Mouse (Mus musculus) embryonic facial prominence, embryonic 14.5 days (tissue): ENCODE measurements at regions not wholly inside any gene's neighbourhood (a gene's known extent, or its start where the extent isn't known, plus 50 kb on each side); places are given as distances from the start of the nearest gene placed in this dataset.

Experiments
- ATAC-seq: fragments of 200-750 bp; cut with Nextera tagmentation; 2 replicates; pipeline ENCODE4 v1.8.0; 2017; ENCODE audit warnings: low read depth, moderate number of reproducible peaks, moderate TSS enrichment
- DNase-seq: peaks from one replicate; pipeline ENCODE4 v3.0.0-alpha.2; 2015; ENCODE audit warnings: low spot score
- H3K27ac ChIP-seq: fragments of 300-500 bp; sonication (generic); replicated peaks from 2 replicates; pipeline ENCODE4 v1.5.1; 2014; ENCODE audit warnings: low read depth, mild to moderate bottlenecking, low read length, moderate library complexity
- H3K27me3 ChIP-seq: fragments of 300-500 bp; sonication (generic); replicated peaks from 2 replicates; pipeline ENCODE4 v1.6.1; 2014; ENCODE audit warnings: low read length; ENCODE audit not compliant: control insufficient read depth, insufficient read depth
- H3K36me3 ChIP-seq: fragments of 300-500 bp; sonication (generic); 2 replicates; pipeline ENCODE4 v1.6.1; 2014; ENCODE audit warnings: low read length, mixed read lengths; ENCODE audit not compliant: control insufficient read depth, insufficient read depth
- H3K4me1 ChIP-seq: fragments of 300-500 bp; sonication (generic); 2 replicates; pipeline ENCODE4 v1.6.1; 2014; ENCODE audit warnings: antibody characterized with exemption, low read length; ENCODE audit not compliant: control insufficient read depth, insufficient read depth
- H3K4me2 ChIP-seq: fragments of 300-500 bp; sonication (generic); 2 replicates; pipeline ENCODE4 v1.6.1; 2014; ENCODE audit warnings: low read depth, mild to moderate bottlenecking, low read length, moderate library complexity, mixed read lengths
- H3K4me3 ChIP-seq: fragments of 300-500 bp; sonication (generic); 2 replicates; pipeline ENCODE4 v1.5.1; 2014; ENCODE audit warnings: low read depth, mild to moderate bottlenecking, low read length
- H3K9ac ChIP-seq: fragments of 300-500 bp; sonication (generic); 2 replicates; pipeline ENCODE4 v1.6.1; 2014; ENCODE audit warnings: low read depth, mild to moderate bottlenecking, low read length, moderate library complexity, mixed read lengths
- H3K9me3 ChIP-seq: fragments of 300-500 bp; sonication (generic); 2 replicates; pipeline ENCODE4 v1.6.1; 2016; ENCODE audit warnings: low read length; ENCODE audit not compliant: control insufficient read depth
- WGBS: fragments of 180-500 bp; shearing (Covaris S2); extraction: QIAGEN DNeasy Blood & Tissue Kit; methylation state at CpG from one replicate; pipeline ENCODE4 v1.1.7; 2014; 5-methylcytosine and 5-hydroxymethylcytosine counted together

DNA sequence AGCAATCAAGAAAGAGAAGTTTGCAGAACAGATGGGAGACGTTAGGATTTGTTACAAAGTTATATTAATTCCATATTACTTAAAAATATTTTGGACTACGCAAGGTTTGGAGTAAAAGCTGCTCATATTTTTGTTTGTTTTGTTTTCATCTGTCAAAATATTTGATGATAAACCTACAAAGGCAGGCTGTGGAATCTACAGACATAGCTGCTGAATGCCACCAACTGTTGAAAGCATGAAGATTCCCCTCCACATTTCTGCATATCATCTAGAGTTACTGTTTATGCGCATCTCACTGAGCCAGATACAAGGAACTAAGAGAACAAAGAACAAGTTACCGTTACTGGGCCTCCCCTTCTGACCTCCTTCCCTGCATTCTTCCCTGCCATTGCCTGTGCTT lies 127.1 kb upstream of the Gorab start:
- Histone ChIP-seq H3K9me3 (no peaks in the 10 kb centered on the region), H3K27me3 (no peaks in the 10 kb centered on the region), H3K4me1 (no peaks in the 10 kb centered on the region), H3K4me3 (no peak overlapping the region), H3K9ac (no peak overlapping the region), H3K36me3 (no peaks in the 10 kb centered on the region), H3K27ac (no peak overlapping the region), H3K4me2 (no peak overlapping the region)
- DNase-seq (no peak), ATAC-seq (no peak)
- 44% methylated on average over 4 of the region's 4 CpGs for WGBS

DNA sequence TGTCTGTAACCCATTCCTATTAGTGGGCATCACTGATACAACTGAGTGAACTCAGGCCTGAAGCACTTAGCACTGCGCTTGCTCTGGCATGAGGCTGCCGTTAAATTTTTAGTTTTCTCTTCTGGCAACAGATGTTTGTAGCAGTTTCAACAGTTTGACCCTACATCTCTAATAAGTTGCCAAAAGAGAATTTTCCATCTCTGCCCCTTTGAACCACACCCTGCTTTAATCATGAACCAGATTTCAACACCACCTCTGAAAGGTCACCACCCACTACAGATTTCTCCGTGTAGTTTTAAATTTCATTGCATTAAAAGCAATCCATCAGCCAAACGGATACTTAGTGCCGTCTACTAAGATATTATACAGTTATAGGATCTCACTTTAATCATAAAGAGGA lies 114.5 kb upstream of the Gorab start:
- no peaks in the 10 kb centered on the region for H3K27me3 ChIP-seq
- DNase-seq (no peak), ATAC-seq (no peak)
- H3K27ac ChIP-seq: no peak overlapping the region
- 55% methylated on average over 5 of the region's 5 CpGs for WGBS
- H3K9me3 ChIP-seq: 0 out of 2 replicates have a peak, but pooled peaks cover 7% of the 10 kb centered on the region
- no peak overlapping the region for H3K4me3 ChIP-seq
- 0 out of 2 replicates have a peak, but pooled peaks cover 4% of the 10 kb centered on the region for H3K4me1 ChIP-seq
- no peaks in the 10 kb centered on the region for H3K36me3 ChIP-seq
- no peak overlapping the region for H3K9ac ChIP-seq
- H3K4me2 ChIP-seq: no peak overlapping the region

DNA sequence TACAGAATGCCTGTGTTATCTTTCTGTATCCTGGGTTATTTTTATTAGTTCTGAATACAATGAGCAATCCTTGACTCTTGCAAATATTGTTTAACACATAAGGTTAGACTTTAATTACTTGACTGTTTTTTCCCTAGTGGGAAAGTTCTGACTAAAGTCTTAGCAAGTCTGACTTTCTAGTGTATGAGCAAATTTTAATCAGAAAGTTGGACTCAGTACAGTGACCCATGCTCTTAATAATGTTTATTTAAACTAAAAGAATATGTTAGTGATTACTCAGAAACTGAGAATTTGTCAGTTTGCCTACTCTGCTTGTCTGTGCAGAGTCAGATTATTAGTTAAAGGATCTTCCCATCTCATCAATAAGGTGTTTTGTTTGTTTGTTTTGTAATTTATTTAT lies 109.4 kb upstream of the Gorab start:
- Histone ChIP-seq H3K4me3 (no peak overlapping the region), H3K9ac (no peak overlapping the region), H3K27ac (no peak overlapping the region), H3K27me3 (no peaks in the 10 kb centered on the region), H3K9me3 (peaks cover 15% of the 10 kb centered on the region; the same call in 1 of the 2 replicates), H3K4me2 (no peak overlapping the region), H3K36me3 (no peaks in the 10 kb centered on the region), H3K4me1 (0 out of 2 replicates have a peak, but pooled peaks cover 4% of the 10 kb centered on the region)
- ATAC-seq (no peak), DNase-seq (peak; percentile 47)

DNA sequence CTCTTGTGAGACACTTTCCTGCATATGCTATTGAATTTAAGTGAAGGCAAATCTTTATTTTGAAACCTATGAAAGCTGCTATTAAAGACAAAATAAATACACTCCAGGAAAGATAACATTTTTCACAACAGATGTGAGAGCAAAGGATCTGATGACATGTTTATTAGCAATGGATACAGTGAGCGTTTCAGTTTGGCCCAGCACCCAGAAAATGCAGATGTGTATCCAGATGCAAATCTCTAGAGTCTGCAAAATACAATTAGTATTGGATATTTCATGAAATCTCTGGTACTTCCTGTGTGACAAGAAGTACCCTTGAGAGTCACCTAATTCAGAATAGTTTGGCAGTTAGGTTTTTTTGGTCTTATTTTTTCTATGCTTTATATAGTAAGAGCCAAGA lies 108.5 kb upstream of the Gorab start:
- Histone ChIP-seq H3K9ac (no peak overlapping the region), H3K9me3 (peaks cover 15% of the 10 kb centered on the region; the same call in 1 of the 2 replicates), H3K27ac (no peak overlapping the region), H3K4me3 (no peak overlapping the region), H3K4me1 (0 out of 2 replicates have a peak, but pooled peaks cover 4% of the 10 kb centered on the region), H3K36me3 (no peaks in the 10 kb centered on the region), H3K4me2 (no peak overlapping the region), H3K27me3 (no peaks in the 10 kb centered on the region)
- 45% methylated on average over 1 of the region's 1 CpGs for WGBS
- ATAC-seq (no peak), DNase-seq (no peak)

DNA sequence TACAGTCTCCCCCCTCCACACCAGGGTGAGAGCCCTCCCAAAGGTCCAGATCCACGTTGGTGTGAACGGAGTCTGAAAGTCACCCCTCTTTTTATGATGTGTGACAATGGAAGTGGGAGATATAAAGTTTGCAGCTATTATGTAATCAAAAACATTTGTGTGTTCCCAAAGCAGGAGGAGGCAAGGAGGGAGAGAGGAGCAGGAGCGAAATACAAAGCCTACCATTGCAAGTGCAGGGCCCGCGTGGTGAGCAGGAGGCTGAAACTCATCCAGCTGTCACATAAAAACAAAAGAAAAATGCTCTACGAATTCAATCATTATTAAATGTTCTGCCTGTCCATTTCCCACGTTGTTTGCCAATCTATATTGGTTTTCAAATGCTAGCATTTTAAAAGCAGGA lies 101.6 kb upstream of the Gorab start:
- H3K27ac ChIP-seq: no peak overlapping the region
- WGBS: 47% methylated on average over 7 of the region's 7 CpGs

DNA sequence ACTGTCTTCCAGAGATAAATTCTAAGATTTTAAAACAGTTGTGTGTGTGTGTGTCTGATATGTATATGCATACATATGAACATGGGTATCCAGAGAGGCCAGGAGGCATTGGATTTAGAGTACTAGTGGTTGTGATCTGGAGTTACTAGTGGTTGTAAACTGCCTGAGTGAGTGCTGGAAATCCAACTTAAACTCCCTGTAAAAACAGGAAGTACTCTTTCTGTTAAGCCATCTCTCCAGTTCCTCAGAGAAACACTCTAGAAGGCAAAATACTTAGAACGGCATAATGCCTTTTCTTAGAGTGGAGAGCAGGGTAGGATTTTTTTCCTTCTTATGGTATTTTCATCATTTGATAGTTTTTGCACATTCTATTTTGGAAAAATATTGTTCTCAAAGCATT lies 99.1 kb upstream of the Gorab start:
- Histone ChIP-seq H3K9me3 (no peaks in the 10 kb centered on the region), H3K4me1 (peaks cover 7% of the 10 kb centered on the region), H3K27ac (no peak overlapping the region), H3K4me3 (no peak overlapping the region), H3K4me2 (no peak overlapping the region), H3K36me3 (no peaks in the 10 kb centered on the region), H3K9ac (no peak overlapping the region), H3K27me3 (no peaks in the 10 kb centered on the region)
- ATAC-seq: no peak
- WGBS: 76% methylated on average over 1 of the region's 1 CpGs
- no peak for DNase-seq

More for the DNA sequence above, 101.6 kb upstream of the Gorab start:
- Histone ChIP-seq H3K36me3 (no peaks in the 10 kb centered on the region), H3K9me3 (peaks cover 7% of the 10 kb centered on the region; the same call in 1 of the 2 replicates), H3K9ac (no peak overlapping the region), H3K4me2 (no peak overlapping the region), H3K27me3 (no peaks in the 10 kb centered on the region), H3K4me1 (peaks cover 7% of the 10 kb centered on the region), H3K4me3 (no peak overlapping the region)
- DNase-seq (no peak), ATAC-seq (no peak)

DNA sequence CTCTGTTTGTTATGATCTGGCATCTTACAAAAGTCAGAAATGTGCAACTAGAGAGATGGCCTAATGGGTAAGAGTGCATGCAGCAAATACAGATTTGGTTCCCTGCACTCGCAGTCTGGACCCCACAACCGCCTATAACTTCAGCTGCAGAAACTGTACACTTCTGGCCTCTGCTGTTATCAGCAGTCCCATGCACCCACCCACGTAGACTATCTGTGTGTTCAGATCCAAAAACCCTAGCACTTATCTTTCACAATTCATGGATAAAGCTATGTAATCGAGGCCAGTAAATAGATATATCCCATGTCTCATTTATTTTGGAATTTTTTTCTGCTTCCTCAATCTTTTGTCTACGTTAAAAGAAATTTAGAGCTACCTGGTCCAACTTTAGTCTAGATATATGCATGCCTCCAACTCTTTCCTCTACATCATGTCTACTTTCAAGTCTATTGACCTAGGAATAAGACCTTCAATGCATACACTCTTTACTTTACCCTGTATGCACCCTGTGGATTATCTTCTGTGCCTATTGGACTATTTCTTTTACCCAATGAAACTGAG lies 95.0 kb upstream of the Gorab start:
- DNase-seq (no peak), ATAC-seq (no peak)

DNA sequence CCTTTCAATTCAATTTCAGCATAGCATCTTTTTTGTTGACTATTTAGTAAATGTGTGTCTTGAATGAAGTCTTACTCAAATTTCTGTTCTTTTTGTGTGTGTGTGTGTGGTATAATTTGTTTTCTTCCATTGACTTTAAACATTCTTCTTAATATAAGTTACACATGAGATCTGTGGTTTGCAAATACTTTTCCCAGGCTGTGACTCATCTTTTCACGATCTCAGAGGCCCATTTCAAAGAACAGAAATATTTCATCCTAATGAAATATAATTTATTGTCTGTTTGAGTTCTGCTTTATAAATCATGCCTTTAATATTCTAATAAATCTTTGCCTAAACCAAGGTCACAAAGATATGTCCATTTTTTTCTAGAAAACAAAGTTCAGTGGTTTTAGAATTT lies 92.9 kb upstream of the Gorab start:
- Histone ChIP-seq H3K4me1 (no peaks in the 10 kb centered on the region), H3K36me3 (no peaks in the 10 kb centered on the region), H3K27ac (no peak overlapping the region), H3K4me3 (no peak overlapping the region), H3K27me3 (no peaks in the 10 kb centered on the region), H3K9ac (no peak overlapping the region), H3K4me2 (no peak overlapping the region), H3K9me3 (no peaks in the 10 kb centered on the region)
- WGBS: 66% methylated on average over 1 of the region's 1 CpGs
- DNase-seq: no peak
- ATAC-seq: no peak

More for the DNA sequence above, 95.0 kb upstream of the Gorab start:
- Histone ChIP-seq H3K9me3 (no peaks in the 10 kb centered on the region), H3K4me1 (no peaks in the 10 kb centered on the region), H3K4me2 (no peak overlapping the region), H3K27ac (no peak overlapping the region), H3K36me3 (no peaks in the 10 kb centered on the region), H3K9ac (no peak overlapping the region), H3K27me3 (no peaks in the 10 kb centered on the region), H3K4me3 (no peak overlapping the region)
- 87% methylated on average over 5 of the region's 5 CpGs for WGBS

DNA sequence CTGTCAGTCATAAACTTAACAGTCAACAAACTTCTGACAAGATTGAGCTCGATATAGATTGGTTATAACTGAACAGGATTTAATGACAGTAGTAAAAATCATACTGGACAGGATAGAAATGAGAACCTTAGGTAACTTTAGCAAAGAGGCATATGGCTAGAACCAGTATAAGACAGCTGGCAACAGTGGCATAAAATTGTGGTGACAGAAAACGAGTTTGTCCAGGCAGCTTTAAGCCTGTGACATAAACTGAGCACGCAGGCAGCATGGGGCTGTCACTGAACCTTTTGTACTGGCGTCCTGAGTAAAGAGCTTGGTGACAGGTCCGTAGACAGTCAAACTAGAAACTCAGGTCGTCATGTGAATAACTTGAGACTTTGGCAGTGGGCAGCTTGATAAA lies 85.1 kb upstream of the Gorab start:
- Histone ChIP-seq H3K27ac (no peak overlapping the region), H3K9ac (no peak overlapping the region), H3K4me2 (no peak overlapping the region), H3K27me3 (no peaks in the 10 kb centered on the region), H3K4me3 (no peak overlapping the region), H3K4me1 (no peaks in the 10 kb centered on the region), H3K9me3 (0 out of 2 replicates have a peak, but pooled peaks cover 5% of the 10 kb centered on the region), H3K36me3 (no peaks in the 10 kb centered on the region)
- ATAC-seq (no peak), DNase-seq (no peak)
- WGBS: 49% methylated on average over 6 of the region's 6 CpGs
